Mouse (Mus musculus): ENCODE measurements at regions not wholly inside any gene's neighbourhood (a gene's known extent, or its start where the extent isn't known, plus 50 kb on each side); places are given as distances from the start of the nearest gene placed in this dataset.
A peak's percentile ranks its signal among the peaks of the same experiment; 100 is the strongest.

- DNase-seq (ENCODE audit: low read depth) = no peak
Observed at GRCm38 (mm10) chr7:58557535-58557934, 98.4 kb upstream of the Atp10a start.

GRCm38 (mm10) chr7:58568807-58569206, 87.2 kb upstream of the Atp10a start:
- no peak for DNase-seq (ENCODE audit: low read depth)

GRCm38 (mm10) chr7:58584241-58584820, 71.6 kb upstream of the Atp10a start:
- DNase-seq (ENCODE audit: low read depth) = peak; percentile 9

- no peak for DNase-seq (ENCODE audit: low read depth)
Observed at GRCm38 (mm10) chr7:58585626-58586256, 70.2 kb upstream of the Atp10a start.

- no peak for DNase-seq (ENCODE audit: low read depth)
Observed at GRCm38 (mm10) chr7:58595951-58596350, 60.0 kb upstream of the Atp10a start.
